Mouse (Mus musculus) frontal cortex, postnatal 10 days (tissue): ENCODE results near the gene Xlr5c.
"Not testable (repeated sequence)": the region's sequence is repeated elsewhere in the genome, so short reads cannot be mapped to it uniquely, and the experiment has no call there.

Experiments used
- DNase-seq, 2 experiments: peaks; one replicate each; pipeline ENCODE4 v3.0.0; 2022; ENCODE audit warnings: low spot score in 2 of 2, mixed read lengths in 1 of 2

Xlr5c gene

GRCm38 (mm10) chrX:73292876-73293275, at the start of gene Xlr5c, which contains the start of gene Xlr5a:
Xlr5c (minus strand) TSS chrX:73292976.
Xlr5a (minus strand) TSS chrX:73292976.
- DNase-seq: not testable (repeated sequence)

DNA sequence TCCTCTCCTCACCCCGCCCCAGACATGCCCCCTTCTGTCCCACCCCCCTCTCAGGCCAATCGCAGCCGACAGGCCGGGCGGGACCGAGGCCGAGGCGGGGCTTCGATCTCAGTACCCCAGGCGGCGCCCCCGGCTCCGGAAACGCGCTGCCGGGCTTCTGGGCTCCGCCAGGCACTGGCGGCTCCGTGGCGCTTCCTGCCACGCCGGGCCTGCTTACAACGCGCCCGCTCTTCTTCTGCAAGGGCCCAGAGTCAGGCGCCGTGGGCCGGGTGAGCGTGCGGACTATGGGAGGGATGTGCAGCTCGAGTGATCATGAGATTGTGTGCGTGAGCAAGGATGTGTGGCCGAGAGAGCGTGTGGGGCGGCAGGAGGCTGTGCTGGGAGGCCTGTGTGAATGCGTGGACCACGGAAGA, 49.7 kb upstream of the Xlr5c start, which contains the start of gene Zfp275:
Gene Zfp275 (plus strand): TSS at position 139 of the 413 bp plus-strand sequence.
- peak; percentile 33 to 70 for DNase-seq

- no peak for DNase-seq
Measured at GRCm38 (mm10) chrX:73342068-73342467, 49.3 kb upstream of the Xlr5c start.

- DNase-seq: no peak
Measured at GRCm38 (mm10) chrX:73341473-73341872, 48.7 kb upstream of the Xlr5c start.

GRCm38 (mm10) chrX:73336740-73337139, 44.0 kb upstream of the Xlr5c start, which contains the start of gene Gm45015:
Gm45015 (minus strand) TSS chrX:73336840.
- DNase-seq: no peak

DNA sequence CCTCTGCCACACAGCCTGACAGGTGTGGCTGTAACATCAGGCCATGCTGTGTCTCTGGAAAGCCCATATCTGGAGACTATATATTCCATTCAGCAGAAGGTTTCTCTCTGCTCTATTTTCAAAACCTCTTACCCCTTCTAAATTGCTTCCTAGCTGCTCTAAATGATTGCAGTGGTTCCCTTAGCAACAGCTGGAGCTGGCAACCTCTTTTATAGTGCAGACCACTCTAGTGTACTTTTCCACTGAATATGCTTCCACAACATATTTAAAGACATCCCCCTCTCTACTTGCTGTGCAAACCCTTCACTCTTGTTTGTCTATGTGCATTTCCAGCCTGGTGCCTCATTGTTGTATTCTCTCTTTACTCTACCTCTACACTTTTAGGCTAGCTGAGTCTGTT, 40.8 kb upstream of the Xlr5c start:
- DNase-seq: no peak

DNA sequence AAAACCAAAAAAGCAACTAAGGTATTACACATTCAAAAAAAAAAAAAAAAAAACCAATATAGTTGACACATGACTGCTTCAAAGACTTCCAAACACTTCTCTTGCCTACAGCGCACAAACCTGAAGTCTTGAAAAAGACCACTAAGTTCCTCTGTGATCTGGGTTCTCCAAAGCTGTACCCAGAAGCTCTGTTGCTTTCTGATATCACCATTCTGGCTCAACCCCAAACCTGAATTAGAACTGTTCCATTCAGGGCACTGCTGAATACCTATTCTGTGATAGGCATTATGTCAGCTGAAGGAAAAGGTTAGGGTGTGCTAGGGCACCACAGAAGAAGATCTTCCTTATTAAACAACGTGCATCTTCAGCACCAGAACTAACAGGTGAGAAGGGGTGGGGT, 34.4 kb upstream of the Xlr5c start:
- DNase-seq: no peak

DNA sequence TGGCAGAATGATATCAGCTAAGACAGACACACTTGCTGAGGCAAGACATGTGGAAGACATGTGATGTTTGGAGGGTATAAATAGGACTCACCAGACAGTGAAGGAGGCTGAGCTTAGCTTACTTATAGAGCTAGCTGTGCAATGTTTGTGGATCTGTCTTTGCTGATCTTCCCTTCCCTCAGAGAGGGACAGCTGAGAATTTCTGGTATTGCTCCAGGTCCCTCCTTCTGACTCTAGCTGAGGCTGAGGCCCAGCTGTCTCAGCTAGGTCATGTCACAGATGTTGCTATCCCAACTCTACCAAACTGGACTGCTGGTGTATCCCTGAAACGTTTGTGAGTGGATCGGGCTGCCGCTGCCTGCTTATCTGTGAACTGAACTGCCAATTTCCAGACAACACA, 28.3 kb upstream of the Xlr5c start:
- no peak for DNase-seq

DNA sequence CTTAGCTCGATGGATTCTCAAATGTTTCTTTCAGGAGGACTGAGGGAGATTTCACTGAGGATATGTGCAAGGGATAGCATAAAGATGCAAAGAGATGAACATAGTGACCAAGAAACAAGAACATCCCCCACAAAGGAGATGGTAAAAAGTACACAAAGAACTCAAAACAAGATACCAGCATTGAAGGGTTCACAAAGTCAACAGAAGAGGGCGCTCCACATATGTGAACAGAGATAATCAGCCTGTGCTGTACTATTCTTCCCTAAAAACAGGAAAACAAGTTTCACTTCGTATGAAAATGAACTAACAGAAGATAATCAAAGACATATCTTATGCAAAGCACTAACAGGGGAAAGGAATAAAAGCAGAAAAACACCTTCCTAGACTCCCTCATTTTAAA, 19.7 kb upstream of the Xlr5c start:
- no peak for DNase-seq

GRCm38 (mm10) chrX:73295745-73296144, 3.0 kb upstream of the Xlr5c start:
- not testable (repeated sequence) for DNase-seq

DNA sequence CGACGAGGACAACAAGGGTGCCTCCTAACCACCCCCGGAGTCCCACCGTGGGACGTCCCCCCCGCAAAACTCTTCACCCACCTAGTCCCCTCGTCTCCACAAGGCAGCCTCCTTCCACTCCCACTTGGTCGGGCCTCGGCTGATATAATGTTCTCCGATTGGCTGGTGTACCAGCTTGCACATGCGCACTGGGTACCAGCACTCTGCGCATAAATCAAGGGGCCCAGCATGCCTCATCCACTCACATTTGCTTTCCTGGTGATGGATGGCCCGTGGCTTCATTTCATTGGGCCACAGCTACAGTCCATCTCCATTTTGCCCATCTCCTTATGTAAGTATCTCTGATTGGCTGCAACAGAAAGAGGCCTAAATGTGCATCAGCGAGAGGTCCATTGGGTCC, 27.5 kb downstream of the Xlr5c start, which contains the start of gene Xlr3c:
Gene Xlr3c (minus strand): TSS at position 121 of the 400 bp plus-strand sequence.
- not testable (repeated sequence) for DNase-seq

DNA sequence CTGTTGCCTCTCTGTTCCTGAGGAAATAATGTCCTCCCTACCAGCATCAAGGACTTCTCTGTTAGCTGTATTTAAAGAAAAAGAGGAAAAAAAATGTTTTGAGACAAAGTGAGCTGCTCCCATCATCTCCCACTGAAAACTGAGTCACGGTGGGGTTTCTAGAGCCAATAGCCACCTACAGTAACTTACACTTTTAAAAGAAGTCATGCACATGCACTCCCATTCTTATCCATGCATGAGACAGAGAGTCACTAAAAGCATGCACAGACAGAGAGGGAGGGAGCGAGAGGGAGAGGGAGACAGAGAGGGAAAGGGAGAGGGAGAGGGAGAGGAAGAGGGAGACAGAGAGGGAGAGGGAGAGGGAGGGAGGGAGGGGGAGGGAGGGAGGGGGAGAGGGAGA, 30.3 kb downstream of the Xlr5c start:
- not testable (repeated sequence) for DNase-seq

DNA sequence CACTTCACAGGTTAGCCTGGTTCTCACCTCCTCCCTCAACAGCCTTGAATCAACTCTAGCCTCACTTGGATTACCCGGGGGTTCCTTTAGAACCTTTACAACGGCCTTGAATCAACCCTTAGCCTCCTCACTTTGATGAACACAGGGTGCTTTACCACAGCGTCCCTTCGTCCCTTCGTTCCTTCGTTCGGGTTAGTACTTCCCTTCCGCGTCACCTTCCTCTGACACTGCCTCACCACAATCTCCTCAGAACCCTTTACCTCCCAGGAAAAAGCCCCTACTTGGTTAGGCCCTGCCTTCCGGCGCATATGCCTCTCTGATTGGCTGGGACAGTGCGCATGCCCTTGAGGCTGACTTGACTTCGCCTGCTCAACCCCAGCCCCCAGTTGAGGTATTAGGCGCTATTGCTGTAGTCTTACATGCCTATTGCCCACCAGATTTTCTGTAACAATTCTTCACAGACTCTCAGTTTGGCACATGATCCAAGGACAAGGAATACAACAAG, 49.9 kb downstream of the Xlr5c start, which contains the start of gene Xlr4c:
Gene Xlr4c (minus strand): TSS at position 310 of the 505 bp plus-strand sequence.
- not testable (repeated sequence) for DNase-seq
